Mouse (Mus musculus) hematopoietic stem cell, adult 5-6 weeks (primary cell): ENCODE results near the gene Atp6v0d1. TPM values are rescaled to one million over a fixed set of nuclear protein-coding genes. Genes with fewer than 3 reads are reported as not detected.

ENCODE experiments used
- total RNA-seq: library from RNA; stranded (forward); fragments of 172-1452, 232-1000 nt; gene quantifications from 2 replicates; pipeline ENCODE4 v1.2.3, GENCODE M21; 2017

Gene Atp6v0d1
- total RNA-seq, 1 experiment from 2014 or later = 39.7 TPM

Other genes with a start within 250 kb of the Atp6v0d1 start
- gene Lrrc29, start 239.8 kb downstream of the Atp6v0d1 start, total RNA-seq = 0.65 and 2.6 TPM in 2 replicates
- gene Tmem208, start 239.7 kb downstream of the Atp6v0d1 start, total RNA-seq = 28.1 and 63.6 TPM in 2 replicates
- gene Fhod1, start 218.1 kb downstream of the Atp6v0d1 start, total RNA-seq = 5.1 and 6.4 TPM in 2 replicates
- 0.35 and 1.4 TPM in 2 replicates for gene Slc9a5, start 217.2 kb downstream of the Atp6v0d1 start, total RNA-seq
- 0.31 TPM in 1 of 2 replicates, not detected in the other for gene Plekhg4, start 192.8 kb downstream of the Atp6v0d1 start, total RNA-seq
- not detected in 2 replicates for gene Kctd19, start 152.5 kb downstream of the Atp6v0d1 start, total RNA-seq
- gene Lrrc36, start 152.5 kb downstream of the Atp6v0d1 start, total RNA-seq = 0.20 and 2.1 TPM in 2 replicates
- gene Tppp3, start 94.5 kb downstream of the Atp6v0d1 start, total RNA-seq = 3.2 TPM in 1 of 2 replicates, not detected in the other
- 7.3 and 11.2 TPM in 2 replicates for gene Zdhhc1, start 69.1 kb downstream of the Atp6v0d1 start, total RNA-seq
- gene Hsd11b2, start 47.3 kb downstream of the Atp6v0d1 start, total RNA-seq = not detected in 2 replicates
- gene Ripor1, start 39.2 kb upstream of the Atp6v0d1 start, total RNA-seq = 11.7 and 18.1 TPM in 2 replicates
- 116 and 202 TPM in 2 replicates for gene Ctcf, start 70.5 kb upstream of the Atp6v0d1 start, total RNA-seq
- gene Agrp, start 71.3 kb upstream of the Atp6v0d1 start, total RNA-seq = not detected in 2 replicates
- gene Carmil2, start 120.2 kb upstream of the Atp6v0d1 start, total RNA-seq = 14.7 and 15.1 TPM in 2 replicates
- gene Acd, start 135.1 kb upstream of the Atp6v0d1 start, total RNA-seq = 13.9 and 26.7 TPM in 2 replicates
- gene Pard6a, start 135.1 kb upstream of the Atp6v0d1 start, total RNA-seq = 22.8 and 66.2 TPM in 2 replicates
- gene 4933405L10Rik, start 141.6 kb upstream of the Atp6v0d1 start, total RNA-seq = 1.2 TPM in 1 of 2 replicates, not detected in the other
- gene Enkd1, start 142.2 kb upstream of the Atp6v0d1 start, total RNA-seq = 16.1 and 17.6 TPM in 2 replicates
- gene Gfod2, start 192.6 kb upstream of the Atp6v0d1 start, total RNA-seq = 1.6 and 5.8 TPM in 2 replicates